Mouse (Mus musculus) stomach, embryonic 16.5 days (tissue): ENCODE results near the gene Daxx. TPM values are rescaled to one million over a fixed set of nuclear protein-coding genes. Genes with fewer than 3 reads are reported as not detected.

Experiments used
- ATAC-seq: fragments of 200-750 bp; cut with Nextera tagmentation; 2 replicates; pipeline ENCODE4 v1.8.0; 2017; ENCODE audit warnings: moderate number of reproducible peaks, moderate TSS enrichment; ENCODE audit not compliant: insufficient read depth, low FRiP score
- H3K27ac ChIP-seq: fragments of 300-500 bp; sonication (generic); 2 replicates; pipeline ENCODE4 v1.5.1; 2014; ENCODE audit warnings: low read length
- H3K27me3 ChIP-seq: fragments of 300-500 bp; sonication (generic); 2 replicates; pipeline ENCODE4 v1.6.1; 2014; ENCODE audit warnings: low read length, control low read depth, mixed read lengths; ENCODE audit not compliant: control insufficient read depth, insufficient read depth
- H3K36me3 ChIP-seq: fragments of 300-500 bp; sonication (generic); 2 replicates; pipeline ENCODE4 v1.6.1; 2014; ENCODE audit warnings: low read length; ENCODE audit not compliant: control insufficient read depth, insufficient read depth
- H3K4me1 ChIP-seq: fragments of 300-500 bp; sonication (generic); 2 replicates; pipeline ENCODE4 v1.6.1; 2014; ENCODE audit warnings: low read length, control low read depth, mixed read lengths; ENCODE audit not compliant: control insufficient read depth, insufficient read depth
- H3K4me2 ChIP-seq: fragments of 300-500 bp; sonication (generic); 2 replicates; pipeline ENCODE4 v1.6.1; 2014; ENCODE audit warnings: low read depth, low read length, mixed read lengths
- H3K4me3 ChIP-seq: fragments of 300-500 bp; sonication (generic); replicated peaks from 2 replicates; pipeline ENCODE4 v1.5.1; 2014; ENCODE audit warnings: mild to moderate bottlenecking, low read length
- H3K9ac ChIP-seq: fragments of 300-500 bp; sonication (generic); 2 replicates; pipeline ENCODE4 v1.6.1; 2014; ENCODE audit warnings: low read length
- H3K9me3 ChIP-seq: fragments of 300-500 bp; sonication (generic); replicated peaks from 2 replicates; pipeline ENCODE4 v1.6.1; 2016; ENCODE audit warnings: low read length, control low read depth; ENCODE audit not compliant: control insufficient read depth
- WGBS: fragments of 180-500 bp; shearing (Covaris S2); extraction: QIAGEN DNeasy Blood & Tissue Kit; methylation state at CpG from one replicate; pipeline ENCODE4 v1.1.7; 2014; 5-methylcytosine and 5-hydroxymethylcytosine counted together
- polyA plus RNA-seq: library from polyadenylated mRNA; unstranded; fragments of >200 nt; fragmentation: Nextera tagmentation; extraction: Ambion mirVana; gene quantifications from 2 replicates; pipeline ENCODE4 v1.2.1, GENCODE M21; 2015

Daxx gene
- polyA plus RNA-seq, 1 experiment from 2014 or later, result 44.4 TPM

DNA sequence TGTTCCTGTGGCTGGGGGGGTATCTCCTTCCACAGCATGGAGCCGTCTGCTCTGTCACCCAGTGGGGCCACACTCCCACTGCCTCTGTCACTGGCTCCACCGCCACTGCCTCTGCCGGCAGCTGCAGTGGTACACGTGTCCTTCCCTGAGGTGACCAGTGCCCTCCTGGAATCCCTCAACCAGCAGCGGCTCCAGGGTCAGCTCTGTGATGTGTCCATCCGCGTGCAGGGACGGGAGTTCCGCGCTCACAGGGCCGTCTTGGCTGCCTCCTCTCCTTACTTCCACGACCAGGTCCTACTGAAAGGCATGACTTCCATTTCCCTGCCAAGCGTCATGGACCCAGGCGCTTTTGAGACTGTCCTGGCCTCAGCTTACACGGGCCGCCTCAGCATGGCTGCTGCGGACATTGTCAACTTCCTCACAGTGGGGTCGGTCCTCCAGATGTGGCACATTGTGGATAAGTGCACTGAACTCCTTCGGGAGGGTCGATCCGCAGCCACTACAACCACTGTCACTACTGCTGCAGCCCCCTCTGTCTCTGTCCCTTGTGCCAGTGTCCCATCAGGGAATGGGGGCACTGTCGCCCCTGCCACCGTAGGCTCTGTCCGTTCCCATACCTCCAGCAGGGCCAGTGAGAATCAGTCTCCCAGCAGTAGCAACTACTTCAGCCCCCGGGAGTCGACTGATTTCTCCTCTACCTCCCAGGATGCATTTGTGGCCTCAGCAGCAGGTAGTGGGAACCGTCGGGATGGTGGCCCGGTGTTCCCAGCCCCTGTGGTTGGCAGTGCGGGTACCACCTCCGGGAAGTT is 7.8 kb downstream of the Daxx start:
- Histone ChIP-seq H3K4me2 (peak overlapping the region; percentile 73), H3K9ac (peak overlapping the region; percentile 76), H3K9me3 (no peaks in the 10 kb centered on the region), H3K36me3 (peaks cover 22% of the 10 kb centered on the region), H3K4me3 (peak overlapping the region; percentile 64), H3K4me1 (peaks cover 23% of the 10 kb centered on the region), H3K27me3 (no peaks in the 10 kb centered on the region), H3K27ac (no peak overlapping the region)
- no peak for ATAC-seq
- WGBS, result 73% methylated on average over 31 of the region's 31 CpGs

DNA sequence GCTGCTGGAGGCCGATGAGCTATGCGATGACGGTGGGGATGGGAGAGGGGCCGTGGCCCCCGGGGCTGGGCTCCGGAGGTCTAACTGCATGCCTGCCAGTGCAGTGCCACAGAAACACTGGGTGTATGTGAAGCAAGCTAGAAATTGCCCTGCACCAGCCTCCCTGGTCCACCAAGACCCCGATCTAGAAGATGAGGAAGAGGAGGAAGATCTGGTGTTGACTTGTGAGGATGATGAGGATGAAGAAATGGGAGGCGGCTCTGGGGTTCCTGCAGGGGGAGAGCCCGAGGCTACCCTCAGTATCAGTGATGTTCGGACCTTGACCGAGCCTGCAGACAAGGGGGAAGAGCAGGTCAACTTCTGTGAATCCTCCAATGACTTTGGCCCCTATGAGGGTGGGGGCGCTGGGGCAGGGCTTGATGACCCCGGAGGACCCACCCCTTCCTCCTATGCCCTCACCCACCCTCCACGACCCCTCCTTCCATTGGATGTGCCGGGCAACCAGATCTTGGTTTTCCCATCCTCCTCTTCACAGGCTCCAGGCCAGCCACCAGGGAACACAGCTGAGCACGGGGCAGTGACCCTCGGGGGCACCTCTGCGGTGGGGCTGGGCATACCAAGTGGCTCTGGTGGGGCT is 8.6 kb downstream of the Daxx start:
- WGBS, result 84% methylated on average over 18 of the region's 18 CpGs
- Histone ChIP-seq H3K9me3 (no peaks in the 10 kb centered on the region), H3K4me1 (peaks cover 23% of the 10 kb centered on the region), H3K4me3 (no peak overlapping the region), H3K9ac (no peak overlapping the region), H3K27me3 (no peaks in the 10 kb centered on the region), H3K27ac (no peak overlapping the region), H3K36me3 (peaks cover 16% of the 10 kb centered on the region), H3K4me2 (no peak overlapping the region)
- no peak for ATAC-seq

DNA sequence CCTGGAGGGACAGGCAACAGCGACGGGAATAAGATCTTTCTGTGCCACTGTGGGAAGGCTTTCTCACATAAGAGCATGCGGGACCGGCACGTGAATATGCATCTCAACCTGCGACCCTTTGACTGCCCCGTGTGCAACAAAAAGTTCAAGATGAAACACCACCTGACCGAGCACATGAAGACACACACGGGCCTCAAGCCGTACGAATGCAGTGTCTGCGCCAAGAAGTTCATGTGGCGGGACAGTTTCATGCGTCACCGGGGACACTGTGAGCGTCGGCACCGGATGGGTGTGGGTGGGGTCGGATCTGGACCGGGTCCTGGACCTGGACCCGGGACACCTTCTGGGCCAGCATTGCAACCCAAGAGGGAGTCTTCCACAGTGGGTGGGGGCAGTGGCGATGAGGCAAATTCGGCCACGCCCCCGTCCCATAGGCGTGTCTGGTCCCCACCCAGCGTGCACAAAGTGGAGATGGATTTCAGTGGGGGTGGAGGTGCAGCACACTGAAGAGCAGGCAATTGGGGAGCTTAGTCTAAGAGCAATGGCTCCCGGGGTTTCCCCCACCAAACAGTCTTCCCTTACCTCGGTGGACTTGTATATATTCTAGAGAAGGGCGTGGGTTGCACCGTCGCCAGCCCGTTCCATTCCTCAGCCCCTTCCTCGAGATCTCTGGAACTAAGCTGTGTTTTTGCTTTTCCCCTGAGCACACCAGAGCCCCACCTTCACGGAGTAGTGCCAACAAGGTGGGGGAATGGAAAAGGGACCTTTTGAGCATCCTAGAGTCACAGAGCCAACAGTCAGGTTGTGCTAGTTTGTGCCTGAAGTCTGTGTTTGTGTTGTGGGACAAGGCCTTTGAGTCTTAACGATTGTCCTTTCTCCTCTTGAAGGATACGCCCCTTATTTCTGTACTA is 9.3 kb downstream of the Daxx start:
- no peak for ATAC-seq
- Histone ChIP-seq H3K27ac (peak overlapping the region; percentile 86), H3K9me3 (no peaks in the 10 kb centered on the region), H3K36me3 (peaks cover 11% of the 10 kb centered on the region), H3K9ac (peak overlapping the region; percentile 78), H3K4me3 (peak overlapping the region; percentile 66), H3K4me1 (peaks cover 23% of the 10 kb centered on the region), H3K4me2 (peak overlapping the region; percentile 98), H3K27me3 (no peaks in the 10 kb centered on the region)
- 51% methylated on average over 37 of the region's 37 CpGs for WGBS

DNA sequence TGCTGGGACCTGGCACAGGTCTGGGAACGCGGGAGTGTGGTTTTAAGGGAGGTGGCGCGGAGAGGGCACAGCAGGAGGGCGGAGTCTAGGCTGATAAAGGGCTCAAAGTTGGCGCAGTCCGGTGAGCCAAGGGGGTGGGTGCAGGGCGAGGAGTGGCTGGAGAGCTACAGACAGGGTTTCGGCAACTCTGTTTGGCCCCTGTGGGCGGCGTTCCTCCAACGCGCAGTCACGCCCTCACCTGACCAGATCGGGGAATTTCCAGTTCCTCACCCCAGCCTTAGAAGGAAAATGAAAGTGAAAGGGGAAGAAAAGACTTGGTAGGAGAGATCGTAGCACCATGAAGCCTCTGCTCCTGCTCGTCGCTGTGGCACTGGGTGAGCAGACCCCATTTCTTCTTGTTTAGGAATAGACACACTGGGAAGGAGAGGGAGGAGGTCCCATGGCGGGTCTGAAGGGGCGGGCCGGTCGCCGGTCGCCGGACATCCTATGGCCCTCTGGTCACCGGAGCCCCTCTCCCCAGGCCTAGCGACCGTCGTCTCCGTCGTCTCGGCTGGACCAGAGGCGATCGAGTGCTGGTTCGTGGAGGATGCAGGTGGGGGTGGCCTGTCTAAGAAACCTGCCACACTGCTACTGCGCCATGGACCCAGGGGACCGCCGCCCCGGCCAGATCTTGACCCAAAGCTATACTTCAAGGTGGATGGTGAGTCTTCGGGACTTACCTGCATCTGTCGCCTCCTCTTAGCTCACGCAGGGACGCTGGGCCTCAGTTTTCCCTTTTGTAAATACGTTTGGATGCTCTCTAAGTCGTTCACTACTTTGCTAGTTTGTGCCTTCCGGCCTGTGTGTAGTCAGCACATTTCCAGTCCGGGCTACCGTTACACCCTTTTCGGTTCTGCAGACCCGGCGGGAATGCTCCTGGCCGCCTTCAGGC is 10.4 kb downstream of the Daxx start:
- under 1% methylated on average over 52 of the region's 52 CpGs for WGBS
- Histone ChIP-seq H3K9ac (peak overlapping the region; percentile 78), H3K27ac (peak overlapping the region; percentile 86), H3K36me3 (0 out of 2 replicates have a peak, but pooled peaks cover 4% of the 10 kb centered on the region), H3K9me3 (no peaks in the 10 kb centered on the region), H3K4me3 (peak overlapping the region; percentile 66), H3K27me3 (no peaks in the 10 kb centered on the region), H3K4me1 (peaks cover 23% of the 10 kb centered on the region), H3K4me2 (peak overlapping the region; percentile 98)
- ATAC-seq, result peak; percentile 67

DNA sequence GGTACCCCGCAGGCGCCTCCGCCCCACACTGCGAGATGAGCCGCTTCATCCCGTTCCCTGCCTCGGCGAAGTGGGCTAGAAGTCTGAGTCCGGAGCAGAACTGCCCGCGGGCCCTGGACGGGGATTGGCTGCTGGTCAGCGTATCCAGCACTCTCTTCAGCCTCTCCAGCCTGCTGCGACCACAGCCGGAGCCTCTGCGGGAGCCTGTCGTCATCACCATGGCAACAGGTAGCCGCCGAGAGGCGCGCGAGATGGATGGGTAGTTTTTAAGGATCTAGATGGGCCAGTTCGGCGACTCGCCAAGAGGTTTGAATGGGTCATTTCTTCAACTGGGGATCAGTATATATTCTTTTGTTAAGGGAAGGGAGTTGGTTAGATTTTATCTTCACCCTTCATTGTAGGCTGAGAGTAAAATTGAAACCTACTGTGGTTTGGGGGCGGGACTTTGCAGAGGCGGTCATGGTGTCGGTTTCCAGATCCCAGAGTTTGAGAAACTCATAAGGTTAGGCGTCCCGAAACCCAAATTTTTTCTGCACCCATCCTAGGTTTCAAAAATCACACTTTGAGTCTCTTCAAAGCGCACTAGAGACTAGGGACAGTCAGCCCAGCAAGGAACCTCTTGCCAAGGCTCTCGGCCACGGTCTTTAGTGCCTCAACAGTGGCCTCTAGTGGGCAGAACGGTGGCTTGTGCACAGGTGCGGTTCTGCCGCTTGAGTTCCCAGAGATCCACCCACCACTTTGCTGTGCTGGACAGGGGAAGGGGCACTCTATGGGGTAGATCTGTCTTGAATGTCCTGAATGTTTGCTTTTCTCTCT is 11.3 kb downstream of the Daxx start:
- Histone ChIP-seq H3K9ac (peak overlapping the region; percentile 78), H3K36me3 (0 out of 2 replicates have a peak, but pooled peaks cover 4% of the 10 kb centered on the region), H3K4me3 (peak overlapping the region; percentile 66), H3K27ac (peak overlapping the region; percentile 86), H3K4me2 (peak overlapping the region; percentile 98), H3K9me3 (no peaks in the 10 kb centered on the region), H3K27me3 (no peaks in the 10 kb centered on the region), H3K4me1 (peaks cover 18% of the 10 kb centered on the region)
- ATAC-seq, result peak; percentile 16; the same call in 1 of the 2 replicates
- under 1% methylated on average over 36 of the region's 36 CpGs for WGBS

DNA sequence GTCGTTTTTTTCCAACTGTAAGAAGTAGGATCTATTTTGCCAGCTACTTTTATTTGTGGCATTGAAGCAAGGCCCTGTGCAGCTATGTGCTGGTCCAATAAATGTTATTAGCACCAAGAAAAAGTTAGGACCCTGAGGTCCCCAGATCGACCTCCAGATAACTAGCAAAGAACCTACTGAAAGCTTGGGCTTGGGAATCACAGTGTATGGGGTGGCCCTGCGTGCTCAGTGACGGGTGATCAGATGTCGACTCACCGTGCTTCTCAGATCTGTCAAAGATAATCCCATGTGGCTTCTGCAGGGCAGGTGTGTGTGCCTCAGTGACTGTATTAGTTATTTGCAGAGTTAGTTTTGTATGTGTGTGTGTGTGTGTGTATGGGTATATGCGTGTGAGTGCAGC is 12.1 kb downstream of the Daxx start:
- WGBS, result 83% methylated on average over 7 of the region's 7 CpGs
- peaks cover 18% of the 10 kb centered on the region for H3K4me1 ChIP-seq

DNA sequence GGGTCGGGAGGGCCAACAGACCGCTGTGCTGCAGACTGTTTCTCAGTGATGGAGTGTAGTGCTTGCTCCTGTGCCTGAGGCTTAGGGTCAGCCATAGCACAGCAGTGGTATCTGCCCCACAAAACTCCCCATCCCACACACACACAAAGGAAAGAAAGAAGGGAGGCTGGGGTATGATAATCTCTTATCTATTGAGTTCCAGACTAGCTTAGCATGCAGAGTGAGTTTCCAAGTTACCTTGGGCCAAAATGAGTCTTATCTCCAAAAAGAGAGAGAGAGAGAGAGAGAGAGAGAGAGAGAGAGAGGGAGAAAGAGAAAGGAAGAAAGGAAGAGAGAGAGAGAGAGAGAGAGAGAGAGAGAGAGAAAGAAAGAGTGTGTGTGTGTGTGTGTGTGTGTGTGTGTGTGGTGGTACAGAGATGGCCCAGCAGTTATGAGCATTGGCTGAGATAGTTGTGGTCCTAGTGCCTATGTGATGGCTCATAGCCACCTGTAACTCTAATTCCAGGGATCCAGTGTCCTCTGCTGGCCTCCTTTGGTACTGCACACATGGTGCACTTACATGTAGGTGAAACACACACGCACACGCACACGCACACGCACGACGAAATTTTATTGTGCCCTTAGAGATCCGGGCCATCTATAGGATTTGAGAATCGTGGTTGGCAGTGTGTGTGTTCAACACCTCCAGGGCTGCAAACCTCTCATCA is 15.5 kb downstream of the Daxx start:
- Histone ChIP-seq H3K27me3 (no peaks in the 10 kb centered on the region), H3K4me3 (no peak overlapping the region), H3K4me1 (peaks cover 10% of the 10 kb centered on the region), H3K4me2 (no peak overlapping the region), H3K36me3 (no peaks in the 10 kb centered on the region), H3K27ac (no peak overlapping the region), H3K9ac (no peak overlapping the region), H3K9me3 (no peaks in the 10 kb centered on the region)
- ATAC-seq, result no peak
- WGBS, result 88% methylated on average over 10 of the region's 10 CpGs

More for the DNA sequence above, 12.1 kb downstream of the Daxx start:
- Histone ChIP-seq H3K4me3 (no peak overlapping the region), H3K27ac (no peak overlapping the region), H3K9me3 (no peaks in the 10 kb centered on the region), H3K36me3 (0 out of 2 replicates have a peak, but pooled peaks cover 4% of the 10 kb centered on the region), H3K9ac (no peak overlapping the region), H3K27me3 (no peaks in the 10 kb centered on the region), H3K4me2 (no peak overlapping the region)
- no peak for ATAC-seq
